Mouse (Mus musculus): Measurements from ENCODE around the gene Vwc2l.

DNA sequence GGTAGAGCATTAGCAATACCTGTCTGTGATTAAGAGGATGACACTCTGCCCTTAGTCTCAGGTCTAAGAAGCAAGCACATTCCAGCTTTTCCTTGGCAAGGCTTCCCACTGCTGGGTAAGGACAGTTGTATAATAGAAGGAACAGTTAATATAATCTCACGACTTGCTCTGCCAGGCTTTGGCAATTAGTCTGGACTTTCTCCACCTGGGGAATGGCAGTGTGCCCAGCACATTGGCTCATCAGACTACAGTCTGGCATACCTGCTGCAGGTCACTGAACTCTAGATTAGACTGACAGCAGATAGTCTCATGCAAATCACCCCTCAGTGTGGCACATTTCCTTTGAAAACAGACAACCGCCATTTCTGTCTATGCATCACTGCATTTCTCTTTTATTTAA is 33.0 kb upstream of the Vwc2l start:
- no peak for TF ChIP-seq POLR2A (IDR thresholded peaks at IDR 0.05; ENCODE audit: extremely low read depth, insufficient read depth, low read length)
- no peak for TF ChIP-seq CTCF (IDR thresholded peaks at IDR 0.05; ENCODE audit: extremely low read depth, insufficient read depth, low read length)
